Mouse (Mus musculus): Measurements from ENCODE around the gene Serpind1. TPM values are rescaled to one million over a fixed set of nuclear protein-coding genes. Genes with fewer than 3 reads are reported as not detected.

Gene Serpind1
- polyA plus RNA-seq, 1 experiment from 2014 or later, result 1.2 TPM

GRCm38 (mm10) chr16:17303521-17304245 lies 27.5 kb upstream of the Serpind1 start:
- H3K4me3 ChIP-seq (ENCODE audit: low read depth, low read length), result no peak overlapping the region
- no peak overlapping the region for H3K9ac ChIP-seq (replicated peaks; ENCODE audit: low read depth)
- WGBS, result 80% methylated on average over 5 of the region's 5 CpGs
- H3K36me3 ChIP-seq (ENCODE audit: insufficient read depth, low read length), result peaks cover 26% of the 10 kb centered on the region; the same call in 1 of the 2 replicates
- H3K4me1 ChIP-seq (ENCODE audit: insufficient read depth, low read depth, low read length), result no peaks in the 10 kb centered on the region
- H3K9me3 ChIP-seq (ENCODE audit: low read length), result no peaks in the 10 kb centered on the region
- no peak for TF ChIP-seq EP300 (IDR thresholded peaks at IDR 0.05)
- TF ChIP-seq CTCF (IDR thresholded peaks at IDR 0.05), result no peak
- H3K4me2 ChIP-seq (replicated peaks; ENCODE audit: low read depth, low read length), result no peak overlapping the region
- no peak for DNase-seq (ENCODE audit: low spot score)
- no peaks in the 10 kb centered on the region for H3K27me3 ChIP-seq (replicated peaks; ENCODE audit: insufficient read depth, low read length)
- no peak for ATAC-seq
- H3K27ac ChIP-seq (ENCODE audit: low read length), result no peak overlapping the region

GRCm38 (mm10) chr16:17307461-17307860 lies 23.7 kb upstream of the Serpind1 start:
- Histone ChIP-seq H3K4me3 (ENCODE audit: low read depth, low read length) (no peak overlapping the region), H3K4me2 (replicated peaks; ENCODE audit: low read depth, low read length) (no peak overlapping the region), H3K36me3 (ENCODE audit: insufficient read depth, low read length) (peaks cover 5% of the 10 kb centered on the region; the same call in 1 of the 2 replicates), H3K27me3 (replicated peaks; ENCODE audit: insufficient read depth, low read length) (no peaks in the 10 kb centered on the region), H3K9me3 (ENCODE audit: low read length) (no peaks in the 10 kb centered on the region), H3K27ac (ENCODE audit: low read length) (no peak overlapping the region), H3K4me1 (ENCODE audit: insufficient read depth, low read depth, low read length) (no peaks in the 10 kb centered on the region), H3K9ac (replicated peaks; ENCODE audit: low read depth) (no peak overlapping the region)
- 93% methylated on average over 5 of the region's 5 CpGs for WGBS
- no peak for DNase-seq (ENCODE audit: low spot score)
- ATAC-seq, result no peak
- TF ChIP-seq CTCF (IDR thresholded peaks at IDR 0.05) (no peak), EP300 (IDR thresholded peaks at IDR 0.05) (no peak)

- TF ChIP-seq EP300 (IDR thresholded peaks at IDR 0.05) (peak; percentile 41; the same call in 1 of the 2 replicates), CTCF (IDR thresholded peaks at IDR 0.05) (no peak)
- H3K36me3 ChIP-seq (ENCODE audit: insufficient read depth, low read length), result peaks cover 5% of the 10 kb centered on the region; the same call in 1 of the 2 replicates
Observed at GRCm38 (mm10) chr16:17309036-17309435, 22.1 kb upstream of the Serpind1 start.

GRCm38 (mm10) chr16:17312531-17312930 lies 18.6 kb upstream of the Serpind1 start:
- Histone ChIP-seq H3K27ac (ENCODE audit: low read length) (no peak overlapping the region), H3K4me1 (ENCODE audit: insufficient read depth, low read depth, low read length) (no peaks in the 10 kb centered on the region), H3K36me3 (ENCODE audit: insufficient read depth, low read length) (peaks cover 5% of the 10 kb centered on the region; the same call in 1 of the 2 replicates), H3K9me3 (ENCODE audit: low read length) (no peaks in the 10 kb centered on the region), H3K4me3 (ENCODE audit: low read depth, low read length) (no peak overlapping the region), H3K9ac (replicated peaks; ENCODE audit: low read depth) (no peak overlapping the region), H3K4me2 (replicated peaks; ENCODE audit: low read depth, low read length) (no peak overlapping the region), H3K27me3 (replicated peaks; ENCODE audit: insufficient read depth, low read length) (no peaks in the 10 kb centered on the region)
- WGBS, result 86% methylated on average over 5 of the region's 5 CpGs
- DNase-seq (ENCODE audit: low spot score) (no peak), ATAC-seq (no peak)
- TF ChIP-seq EP300 (IDR thresholded peaks at IDR 0.05), result no peak
- TF ChIP-seq CTCF (IDR thresholded peaks at IDR 0.05), result no peak

More at GRCm38 (mm10) chr16:17309036-17309435, 22.1 kb upstream of the Serpind1 start:
- WGBS, result 71% methylated on average over 10 of the region's 10 CpGs
- no peak overlapping the region for H3K9ac ChIP-seq (replicated peaks; ENCODE audit: low read depth)
- H3K27ac ChIP-seq (ENCODE audit: low read length), result no peak overlapping the region
- H3K9me3 ChIP-seq (ENCODE audit: low read length), result no peaks in the 10 kb centered on the region
- ATAC-seq (peak; percentile 89), DNase-seq (ENCODE audit: low spot score) (peak; percentile 57)
- no peak overlapping the region for H3K4me3 ChIP-seq (ENCODE audit: low read depth, low read length)
- H3K27me3 ChIP-seq (replicated peaks; ENCODE audit: insufficient read depth, low read length), result no peaks in the 10 kb centered on the region
- H3K4me1 ChIP-seq (ENCODE audit: insufficient read depth, low read depth, low read length), result no peaks in the 10 kb centered on the region
- no peak overlapping the region for H3K4me2 ChIP-seq (replicated peaks; ENCODE audit: low read depth, low read length)

- no peak overlapping the region for H3K9ac ChIP-seq (replicated peaks; ENCODE audit: low read depth)
- H3K36me3 ChIP-seq (ENCODE audit: insufficient read depth, low read length), result peaks cover 6% of the 10 kb centered on the region
- H3K4me1 ChIP-seq (ENCODE audit: insufficient read depth, low read depth, low read length), result no peaks in the 10 kb centered on the region
- DNase-seq (ENCODE audit: low spot score) (no peak), ATAC-seq (no peak)
- no peak overlapping the region for H3K27ac ChIP-seq (ENCODE audit: low read length)
- TF ChIP-seq EP300 (IDR thresholded peaks at IDR 0.05) (no peak), CTCF (IDR thresholded peaks at IDR 0.05) (no peak)
- no peak overlapping the region for H3K4me2 ChIP-seq (replicated peaks; ENCODE audit: low read depth, low read length)
- no peaks in the 10 kb centered on the region for H3K27me3 ChIP-seq (replicated peaks; ENCODE audit: insufficient read depth, low read length)
- WGBS, result 86% methylated on average over 7 of the region's 7 CpGs
- no peaks in the 10 kb centered on the region for H3K9me3 ChIP-seq (ENCODE audit: low read length)
- H3K4me3 ChIP-seq (ENCODE audit: low read depth, low read length), result no peak overlapping the region
Observed at GRCm38 (mm10) chr16:17316554-17316953, 14.6 kb upstream of the Serpind1 start.

GRCm38 (mm10) chr16:17321481-17321880 lies 9.7 kb upstream of the Serpind1 start:
- Histone ChIP-seq H3K9me3 (ENCODE audit: low read length) (no peaks in the 10 kb centered on the region), H3K9ac (replicated peaks; ENCODE audit: low read depth) (no peak overlapping the region), H3K4me1 (ENCODE audit: insufficient read depth, low read depth, low read length) (no peaks in the 10 kb centered on the region), H3K36me3 (ENCODE audit: insufficient read depth, low read length) (peaks cover 13% of the 10 kb centered on the region), H3K27ac (ENCODE audit: low read length) (no peak overlapping the region), H3K27me3 (replicated peaks; ENCODE audit: insufficient read depth, low read length) (no peaks in the 10 kb centered on the region), H3K4me2 (replicated peaks; ENCODE audit: low read depth, low read length) (no peak overlapping the region), H3K4me3 (ENCODE audit: low read depth, low read length) (no peak overlapping the region)
- TF ChIP-seq CTCF (IDR thresholded peaks at IDR 0.05) (no peak), EP300 (IDR thresholded peaks at IDR 0.05) (no peak)
- DNase-seq (ENCODE audit: low spot score), result no peak
- ATAC-seq, result no peak
- WGBS, result 35% methylated on average over 5 of the region's 5 CpGs

Data from lung, postnatal 0 days (tissue).